Mouse (Mus musculus) E14TG2a.4 (cell line): ENCODE data around the gene She.
A peak's percentile ranks its signal among the peaks of the same experiment; 100 is the strongest.

Experiments used
- H3K27me3 ChIP-seq: 2 replicates; pipeline ENCODE4 v1.6.1; 2014; ENCODE audit warnings: low read length, control low read depth; ENCODE audit not compliant: insufficient read depth
- H3K36me3 ChIP-seq: 2 replicates; pipeline ENCODE4 v1.6.1; 2014; ENCODE audit warnings: low read length, control low read depth; ENCODE audit not compliant: insufficient read depth
- H3K4me1 ChIP-seq: replicated peaks from 2 replicates; pipeline ENCODE4 v1.6.1; 2014; ENCODE audit warnings: low read depth, low read length, control low read depth
- H3K4me3 ChIP-seq: replicated peaks from 2 replicates; pipeline ENCODE4 v1.5.1; 2014; ENCODE audit warnings: mild to moderate bottlenecking, low read length
- H3K9me3 ChIP-seq: 2 replicates; pipeline ENCODE4 v1.6.1; 2014; ENCODE audit warnings: low read length, control low read depth
- CTCF ChIP-seq: conservative IDR thresholded peaks from 2 replicates; pipeline ENCODE4 v1.5.1; 2014; ENCODE audit warnings: low read length
- NANOG ChIP-seq: IDR thresholded peaks from 2 replicates; pipeline ENCODE4 v1.6.1; 2014; ENCODE audit warnings: borderline replicate concordance, low read length, mixed read lengths
- POU5F1 ChIP-seq: IDR thresholded peaks from 2 replicates; pipeline ENCODE4 v1.6.1; 2014; ENCODE audit warnings: low read length, borderline replicate concordance

She gene

GRCm38 (mm10) chr3:89807881-89808280 is 23.3 kb upstream of the She start:
- Histone ChIP-seq H3K27me3 (no peaks in the 10 kb centered on the region), H3K4me3 (no peak overlapping the region), H3K9me3 (no peaks in the 10 kb centered on the region), H3K4me1 (peaks cover 61% of the 10 kb centered on the region), H3K36me3 (no peaks in the 10 kb centered on the region)
- no peak for TF ChIP-seq NANOG
- TF ChIP-seq CTCF = no peak
- TF ChIP-seq POU5F1 = no peak

GRCm38 (mm10) chr3:89808638-89809037 is 22.5 kb upstream of the She start:
- Histone ChIP-seq H3K4me3 (peak overlapping the region; percentile 37), H3K36me3 (no peaks in the 10 kb centered on the region), H3K27me3 (no peaks in the 10 kb centered on the region), H3K9me3 (no peaks in the 10 kb centered on the region), H3K4me1 (peaks cover 53% of the 10 kb centered on the region)
- no peak for TF ChIP-seq POU5F1
- no peak for TF ChIP-seq NANOG
- no peak for TF ChIP-seq CTCF

GRCm38 (mm10) chr3:89810841-89811240 is 20.3 kb upstream of the She start:
- Histone ChIP-seq H3K27me3 (no peaks in the 10 kb centered on the region), H3K9me3 (no peaks in the 10 kb centered on the region), H3K36me3 (no peaks in the 10 kb centered on the region), H3K4me1 (peaks cover 32% of the 10 kb centered on the region), H3K4me3 (no peak overlapping the region)
- TF ChIP-seq CTCF = peak; percentile 53
- TF ChIP-seq POU5F1 = no peak
- no peak for TF ChIP-seq NANOG

- peaks cover 21% of the 10 kb centered on the region for H3K4me1 ChIP-seq
These were observed 19.0 kb upstream of the She start for GRCm38 (mm10) chr3:89812166-89812565.

GRCm38 (mm10) chr3:89814051-89814450 is 17.1 kb upstream of the She start:
- Histone ChIP-seq H3K9me3 (no peaks in the 10 kb centered on the region), H3K36me3 (no peaks in the 10 kb centered on the region), H3K27me3 (peaks cover 1% of the 10 kb centered on the region; the same call in 1 of the 2 replicates), H3K4me1 (peaks cover 14% of the 10 kb centered on the region), H3K4me3 (no peak overlapping the region)
- TF ChIP-seq CTCF = peak; percentile 37
- TF ChIP-seq POU5F1 = no peak

More at GRCm38 (mm10) chr3:89812166-89812565, 19.0 kb upstream of the She start:
- Histone ChIP-seq H3K36me3 (no peaks in the 10 kb centered on the region), H3K4me3 (no peak overlapping the region), H3K27me3 (no peaks in the 10 kb centered on the region), H3K9me3 (no peaks in the 10 kb centered on the region)
- TF ChIP-seq CTCF (no peak), NANOG (no peak), POU5F1 (no peak)

GRCm38 (mm10) chr3:89817056-89817455 is 14.1 kb upstream of the She start:
- TF ChIP-seq CTCF = peak; percentile 71
- TF ChIP-seq NANOG = no peak
- H3K36me3 ChIP-seq = no peaks in the 10 kb centered on the region
- H3K4me3 ChIP-seq = no peak overlapping the region
- peaks cover 32% of the 10 kb centered on the region for H3K4me1 ChIP-seq
- no peaks in the 10 kb centered on the region for H3K9me3 ChIP-seq
- H3K27me3 ChIP-seq = peaks cover 8% of the 10 kb centered on the region

- Histone ChIP-seq H3K4me3 (no peak overlapping the region), H3K36me3 (no peaks in the 10 kb centered on the region), H3K27me3 (peaks cover 8% of the 10 kb centered on the region), H3K4me1 (peaks cover 47% of the 10 kb centered on the region), H3K9me3 (no peaks in the 10 kb centered on the region)
- TF ChIP-seq CTCF (no peak), POU5F1 (no peak), NANOG (no peak)
These were observed 12.6 kb upstream of the She start for GRCm38 (mm10) chr3:89818605-89819004.

GRCm38 (mm10) chr3:89819897-89820296 is 11.3 kb upstream of the She start:
- Histone ChIP-seq H3K4me3 (no peak overlapping the region), H3K4me1 (peaks cover 49% of the 10 kb centered on the region), H3K27me3 (peaks cover 8% of the 10 kb centered on the region), H3K9me3 (no peaks in the 10 kb centered on the region), H3K36me3 (no peaks in the 10 kb centered on the region)
- TF ChIP-seq NANOG = no peak
- no peak for TF ChIP-seq CTCF
- no peak for TF ChIP-seq POU5F1

- no peaks in the 10 kb centered on the region for H3K9me3 ChIP-seq
- H3K4me3 ChIP-seq = no peak overlapping the region
- H3K36me3 ChIP-seq = no peaks in the 10 kb centered on the region
- TF ChIP-seq POU5F1 (no peak), NANOG (no peak), CTCF (no peak)
- H3K27me3 ChIP-seq = peaks cover 8% of the 10 kb centered on the region
- peaks cover 53% of the 10 kb centered on the region for H3K4me1 ChIP-seq
These were observed 10.7 kb upstream of the She start for GRCm38 (mm10) chr3:89820311-89821095.
